Mouse (Mus musculus) embryonic facial prominence, embryonic 15.5 days (tissue): Measurements from ENCODE around the gene Clec2h. TPM values are rescaled to one million over a fixed set of nuclear protein-coding genes. Genes with fewer than 3 reads are reported as not detected.
"Not testable (repeated sequence)": the region's sequence is repeated elsewhere in the genome, so short reads cannot be mapped to it uniquely, and the experiment has no call there.

Experiments
- ATAC-seq: fragments of 200-750 bp; cut with Nextera tagmentation; 2 replicates; pipeline ENCODE4 v1.8.0; 2017; ENCODE audit warnings: low read depth, moderate TSS enrichment; ENCODE audit not compliant: insufficient number of reproducible peaks, low FRiP score, low TSS enrichment
- H3K27ac ChIP-seq: fragments of 300-500 bp; sonication (generic); replicated peaks from 2 replicates; pipeline ENCODE4 v1.5.1; 2015; ENCODE audit warnings: mild to moderate bottlenecking, inconsistent platforms
- H3K27me3 ChIP-seq: fragments of 300-500 bp; sonication (generic); 2 replicates; pipeline ENCODE4 v1.6.1; 2015; ENCODE audit warnings: inconsistent platforms
- H3K36me3 ChIP-seq: fragments of 300-500 bp; sonication (generic); 2 replicates; pipeline ENCODE4 v1.6.1; 2015; ENCODE audit warnings: mild to moderate bottlenecking, inconsistent platforms
- H3K4me1 ChIP-seq: fragments of 300-500 bp; sonication (generic); 2 replicates; pipeline ENCODE4 v1.6.1; 2015; ENCODE audit warnings: inconsistent platforms
- H3K4me2 ChIP-seq: fragments of 300-500 bp; sonication (generic); replicated peaks from 2 replicates; pipeline ENCODE4 v1.6.1; 2015; ENCODE audit warnings: mild to moderate bottlenecking, inconsistent platforms
- H3K4me3 ChIP-seq: fragments of 300-500 bp; sonication (generic); replicated peaks from 2 replicates; pipeline ENCODE4 v1.5.1; 2015; ENCODE audit warnings: mild to moderate bottlenecking, inconsistent platforms
- H3K9ac ChIP-seq: fragments of 300-500 bp; sonication (generic); 2 replicates; pipeline ENCODE4 v1.6.1; 2015; ENCODE audit warnings: inconsistent platforms
- H3K9me3 ChIP-seq: fragments of 300-500 bp; sonication (generic); replicated peaks from 2 replicates; pipeline ENCODE4 v1.6.1; 2016; ENCODE audit warnings: inconsistent platforms
- WGBS: fragments of 180-500 bp; shearing (Covaris S2); methylation state at CpG from one replicate; pipeline ENCODE4 v1.1.7; 2015; 5-methylcytosine and 5-hydroxymethylcytosine counted together
- polyA plus RNA-seq: library from polyadenylated mRNA; unstranded; fragments of >200 nt; fragmentation: Nextera tagmentation; extraction: Ambion mirVana; gene quantifications from 2 replicates; pipeline ENCODE4 v1.2.1, GENCODE M21; 2015

The Clec2h gene
- not detected in 2 replicates for polyA plus RNA-seq

DNA sequence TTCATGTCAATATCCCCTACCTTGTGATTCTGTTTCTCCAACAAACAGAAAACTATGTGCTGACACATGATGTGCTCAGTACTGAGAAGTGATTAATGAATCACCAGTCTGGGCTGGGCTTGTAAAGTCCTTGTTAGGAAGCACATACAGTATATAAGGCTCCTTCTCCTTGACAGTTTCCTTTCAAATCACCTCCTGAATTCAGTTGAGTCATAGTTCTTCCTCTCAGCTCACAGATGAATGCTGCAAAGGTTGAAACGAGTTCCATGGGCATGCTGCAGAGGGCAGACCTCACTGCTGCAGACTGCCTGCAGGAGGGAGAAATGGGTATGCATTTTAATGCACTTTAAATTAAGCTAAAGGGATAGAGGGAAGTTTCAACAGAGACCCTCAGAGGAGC lies at the start of gene Clec2h:
TSS of gene Clec2h (plus strand) at position 180 of the 400 bp plus-strand sequence.
- ATAC-seq, result no peak
- Histone ChIP-seq H3K27ac (no peak within 1 kb of the TSS), H3K4me3 (no peak within 1 kb of the TSS), H3K4me2 (no peak within 1 kb of the TSS), H3K36me3 (no peaks in the 10 kb centered on the region), H3K9me3 (no peaks in the 10 kb centered on the region), H3K9ac (no peak within 1 kb of the TSS), H3K27me3 (no peaks in the 10 kb centered on the region), H3K4me1 (no peaks in the 10 kb centered on the region)
- WGBS, result 7% methylated on average over 1 of the region's 1 CpGs

DNA sequence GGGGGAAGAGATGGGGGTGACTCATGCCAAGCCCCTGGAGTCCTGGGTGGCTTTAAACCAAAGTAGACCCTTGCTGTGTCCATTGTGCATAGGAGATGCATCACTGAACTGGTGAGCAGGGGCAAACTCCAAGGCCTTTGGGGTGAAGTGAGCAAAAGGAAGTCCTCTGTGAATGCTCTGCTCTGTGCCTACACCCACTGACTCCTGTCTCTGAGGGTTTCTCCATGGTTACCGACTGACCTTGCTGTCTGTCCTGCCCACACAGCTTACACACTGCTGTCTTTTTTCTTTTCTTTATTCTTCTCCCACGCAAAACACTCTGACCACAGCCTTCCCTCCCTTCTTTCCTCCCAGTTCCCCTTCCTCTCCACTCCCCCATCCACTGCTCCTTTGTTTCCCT lies 39.5 kb upstream of the Clec2h start:
- Histone ChIP-seq H3K4me3 (no peak overlapping the region), H3K27ac (no peak overlapping the region), H3K9ac (no peak overlapping the region), H3K9me3 (no peaks in the 10 kb centered on the region), H3K4me2 (no peak overlapping the region), H3K4me1 (no peaks in the 10 kb centered on the region), H3K36me3 (no peaks in the 10 kb centered on the region), H3K27me3 (no peaks in the 10 kb centered on the region)
- 76% methylated on average over 2 of the region's 2 CpGs for WGBS
- ATAC-seq, result no peak

DNA sequence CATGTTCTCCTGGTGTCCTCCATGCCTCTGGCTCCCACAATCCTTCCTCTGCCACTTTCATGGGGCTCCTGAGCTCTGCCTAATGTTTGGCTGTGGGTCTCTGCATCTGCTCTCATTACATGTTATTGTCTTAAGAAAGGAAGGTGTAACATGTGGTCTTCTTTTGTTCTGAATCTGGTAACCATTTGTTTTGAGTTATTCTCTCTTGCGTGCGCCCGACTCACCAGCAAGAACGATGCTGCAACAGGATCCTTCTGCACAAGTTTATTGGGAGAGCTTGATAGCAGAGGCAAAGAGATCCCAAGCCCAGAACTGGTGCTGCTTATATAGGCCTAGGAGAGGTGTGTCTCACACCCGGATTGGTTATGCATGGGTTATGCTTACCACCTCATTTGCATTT lies 38.8 kb upstream of the Clec2h start, which contains the start of gene Klrb1a:
TSS of gene Klrb1a (minus strand) at position 101 of the 400 bp plus-strand sequence.
- 86% methylated on average over 5 of the region's 5 CpGs for WGBS
- not testable (repeated sequence) for ATAC-seq, H3K4me1 ChIP-seq, H3K36me3 ChIP-seq, H3K9ac ChIP-seq, H3K9me3 ChIP-seq, H3K4me3 ChIP-seq, H3K27me3 ChIP-seq, H3K4me2 ChIP-seq, H3K27ac ChIP-seq

DNA sequence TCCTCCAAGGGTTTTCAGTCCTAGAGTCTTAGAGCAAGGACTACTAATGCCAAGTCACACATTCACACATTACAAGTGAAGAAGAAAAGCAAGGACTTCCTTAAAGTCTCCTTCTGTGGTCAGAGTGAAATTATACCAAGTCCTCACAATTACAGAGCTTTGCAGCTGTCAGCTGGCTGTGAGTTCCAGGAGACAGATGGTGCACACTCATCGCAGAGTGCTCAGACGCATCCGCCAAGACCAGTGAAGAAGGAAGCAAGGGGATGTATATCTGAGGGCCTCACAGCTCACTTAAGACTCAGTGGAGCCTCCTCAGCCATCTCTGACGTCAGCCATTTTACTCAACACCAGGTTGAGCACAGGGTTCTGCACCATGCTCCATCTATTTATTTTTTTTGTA lies 37.8 kb upstream of the Clec2h start:
- ATAC-seq, result no peak
- H3K9ac ChIP-seq, result no peak overlapping the region
- H3K36me3 ChIP-seq, result no peaks in the 10 kb centered on the region
- no peaks in the 10 kb centered on the region for H3K27me3 ChIP-seq
- H3K4me1 ChIP-seq, result no peaks in the 10 kb centered on the region
- H3K9me3 ChIP-seq, result no peaks in the 10 kb centered on the region
- no peak overlapping the region for H3K27ac ChIP-seq
- no peak overlapping the region for H3K4me2 ChIP-seq
- WGBS, result 84% methylated on average over 4 of the region's 4 CpGs
- H3K4me3 ChIP-seq, result no peak overlapping the region

DNA sequence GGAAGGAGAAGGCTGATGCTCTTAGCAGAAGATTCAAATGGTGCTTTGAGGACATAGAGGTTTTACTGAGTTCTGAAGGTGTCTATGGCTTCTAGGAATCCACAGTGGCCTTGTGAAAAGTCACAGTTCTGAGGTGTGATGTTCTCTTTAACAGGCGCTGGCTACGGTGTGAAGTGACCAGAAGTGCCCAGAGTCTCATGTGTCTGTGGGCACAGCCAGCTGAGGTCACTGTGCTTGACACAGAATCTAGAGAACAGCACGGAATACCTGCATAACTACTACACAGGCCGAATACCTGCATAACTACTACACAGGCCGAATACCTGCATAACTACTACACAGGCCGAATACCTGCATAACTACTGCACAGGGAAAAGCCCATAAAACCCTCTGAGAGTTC lies 36.9 kb upstream of the Clec2h start:
- H3K36me3 ChIP-seq, H3K4me2 ChIP-seq: not testable (repeated sequence)
- 88% methylated on average over 6 of the region's 6 CpGs for WGBS

DNA sequence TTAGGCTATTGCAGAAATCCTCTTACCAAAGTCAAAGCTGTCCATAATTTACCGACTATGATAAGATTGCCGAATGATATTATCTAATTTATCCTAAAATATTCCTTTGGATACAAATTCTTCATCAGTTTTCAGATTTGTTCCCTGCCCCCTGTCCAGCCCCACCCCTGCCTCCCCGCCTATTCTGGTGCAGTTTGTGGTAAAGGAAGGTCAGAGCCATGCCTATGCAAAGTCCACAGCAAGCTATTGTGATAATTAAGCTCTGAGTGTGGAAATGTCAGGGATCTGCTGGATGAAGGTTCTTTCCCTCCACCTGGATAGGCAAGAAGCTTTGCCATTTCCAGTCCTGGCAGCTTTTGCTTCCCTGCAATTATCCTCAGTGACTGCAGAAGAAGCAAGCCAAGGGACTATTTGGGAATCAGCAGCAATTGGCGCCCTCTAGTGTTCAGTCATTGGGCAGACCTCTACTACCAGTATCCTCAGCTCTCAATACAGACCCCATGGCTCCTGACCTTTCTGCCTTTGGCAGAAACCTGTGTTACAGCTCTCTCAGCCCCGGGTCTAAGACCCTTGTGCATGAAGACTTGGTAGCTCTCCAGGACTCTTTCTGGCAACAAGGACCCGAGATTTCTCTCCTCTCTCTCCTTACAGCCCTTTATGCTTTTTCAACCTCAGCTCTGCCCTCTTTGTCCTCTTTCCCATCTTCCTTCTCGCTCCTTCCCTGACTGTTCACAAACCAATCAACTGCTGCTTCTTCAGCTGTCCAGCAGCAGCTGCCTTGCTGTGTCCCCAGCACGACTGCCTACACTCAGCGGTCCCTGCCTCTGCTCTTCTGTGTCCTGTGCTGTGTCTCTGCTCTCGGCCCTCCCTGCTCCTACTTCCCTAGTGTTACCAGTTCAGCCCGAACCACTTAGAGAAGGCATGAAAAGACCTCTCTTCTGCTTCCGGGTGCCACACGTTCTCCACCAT lies 32.1 kb upstream of the Clec2h start:
- H3K27ac ChIP-seq, H3K27me3 ChIP-seq, H3K4me2 ChIP-seq, H3K4me1 ChIP-seq, H3K9me3 ChIP-seq, H3K36me3 ChIP-seq, ATAC-seq, H3K4me3 ChIP-seq, H3K9ac ChIP-seq: not testable (repeated sequence)
- 54% methylated on average over 13 of the region's 13 CpGs for WGBS

More for the DNA sequence above, 36.9 kb upstream of the Clec2h start:
- not testable (repeated sequence) for H3K27ac ChIP-seq, H3K9ac ChIP-seq, H3K27me3 ChIP-seq, H3K4me3 ChIP-seq, ATAC-seq, H3K9me3 ChIP-seq, H3K4me1 ChIP-seq

DNA sequence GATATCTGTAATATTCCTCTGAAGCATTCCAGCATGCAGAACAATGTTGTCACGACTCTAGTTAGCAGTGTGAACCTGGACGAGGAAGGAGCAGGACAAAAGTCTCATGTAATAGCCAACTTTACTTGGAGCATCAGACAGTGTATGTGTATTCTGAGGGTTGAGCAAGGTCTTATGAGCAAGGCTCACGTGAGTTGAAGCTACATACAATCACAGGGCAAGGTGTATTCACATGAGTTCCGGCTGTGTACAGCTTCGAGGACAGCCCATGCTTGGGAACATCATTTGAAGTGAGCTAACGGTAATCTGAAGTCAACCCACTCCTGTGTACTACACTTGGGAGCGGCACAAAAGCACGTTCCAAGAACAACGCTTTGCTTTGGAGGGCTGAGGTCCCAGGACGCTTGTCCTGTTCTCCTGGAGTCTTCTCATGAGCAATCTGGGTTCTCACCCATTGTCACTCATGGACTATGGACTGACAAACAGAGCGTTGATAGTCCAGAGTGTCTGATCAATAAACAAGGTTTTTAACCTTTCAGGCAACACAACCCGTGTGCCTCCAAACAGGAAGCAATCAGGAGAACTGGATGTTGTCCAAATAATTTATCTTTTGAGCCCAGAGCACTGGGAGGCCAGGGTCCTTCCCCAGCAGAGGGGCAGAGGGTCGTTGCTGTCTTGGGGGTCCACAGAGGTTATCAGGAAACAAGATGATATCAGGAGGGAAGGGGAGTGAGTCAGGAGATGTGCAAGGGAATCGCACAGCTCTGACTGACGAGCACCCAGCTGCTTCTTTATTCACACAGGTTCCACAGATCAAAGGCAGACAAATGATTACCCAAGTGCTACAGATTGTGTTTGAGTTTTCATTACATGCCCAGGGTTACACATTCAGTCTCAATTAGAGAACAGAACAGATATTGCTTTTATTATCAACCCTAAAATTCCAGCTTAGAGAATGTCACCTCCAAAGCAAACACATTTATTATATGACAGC lies 31.0 kb upstream of the Clec2h start:
- not testable (repeated sequence) for H3K27me3 ChIP-seq, H3K4me1 ChIP-seq, H3K9me3 ChIP-seq, H3K36me3 ChIP-seq, H3K4me3 ChIP-seq, H3K9ac ChIP-seq, H3K27ac ChIP-seq, ATAC-seq, H3K4me2 ChIP-seq
- WGBS, result 74% methylated on average over 15 of the region's 15 CpGs

DNA sequence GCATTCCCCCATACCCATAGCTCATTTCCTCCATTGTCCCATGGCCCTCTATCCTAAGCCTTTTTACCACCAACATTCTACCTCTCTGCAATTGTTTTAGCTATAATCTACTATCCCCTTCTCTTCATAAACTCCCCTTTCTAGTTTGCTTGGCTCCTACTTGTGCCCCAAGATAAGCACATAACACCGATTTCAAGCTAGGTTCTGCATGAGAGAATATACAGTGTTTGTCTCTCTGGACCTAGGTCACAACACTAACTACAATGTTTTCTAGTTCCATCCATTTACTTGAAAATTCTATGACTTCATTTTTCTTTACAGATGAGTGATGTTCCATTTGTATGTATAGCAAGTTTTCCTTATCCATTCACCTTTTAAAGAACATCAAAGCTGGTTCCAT lies 21.5 kb upstream of the Clec2h start:
- Histone ChIP-seq H3K36me3 (no peaks in the 10 kb centered on the region), H3K9me3 (no peaks in the 10 kb centered on the region), H3K4me1 (no peaks in the 10 kb centered on the region), H3K4me2 (no peak overlapping the region), H3K9ac (no peak overlapping the region), H3K27ac (no peak overlapping the region), H3K4me3 (no peak overlapping the region), H3K27me3 (no peaks in the 10 kb centered on the region)
- no peak for ATAC-seq
- WGBS, result 91% methylated on average over 1 of the region's 1 CpGs

DNA sequence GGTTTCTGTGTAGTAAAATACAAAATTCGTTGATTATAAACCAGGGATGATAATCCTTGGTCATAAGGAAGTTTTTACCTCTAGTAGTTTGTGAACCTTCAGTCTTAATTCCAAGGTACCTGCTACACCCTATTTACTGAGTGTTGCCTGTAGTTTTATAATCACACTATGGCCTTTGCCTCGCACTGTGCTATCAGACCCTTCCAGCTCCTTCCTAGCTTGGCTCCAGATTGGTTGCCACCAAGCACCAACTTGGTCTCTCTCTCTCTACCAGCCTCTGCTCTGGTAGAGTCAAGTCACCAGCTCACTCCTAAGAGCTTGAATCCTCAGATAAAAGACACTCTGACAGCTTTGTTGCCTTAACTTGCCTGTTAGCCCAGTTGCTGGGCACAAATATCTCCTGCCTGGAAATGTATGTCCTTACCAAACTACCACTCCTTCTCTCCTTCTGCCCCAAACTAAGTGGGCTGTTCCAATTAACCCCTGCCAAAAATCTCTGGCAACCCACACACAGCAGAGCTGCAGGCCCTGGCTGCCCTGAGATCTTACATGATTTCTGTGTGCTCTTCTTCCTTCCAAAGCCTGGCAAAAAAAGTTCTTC lies 21.0 kb upstream of the Clec2h start:
- no peak overlapping the region for H3K4me2 ChIP-seq
- H3K27ac ChIP-seq, result no peak overlapping the region
- ATAC-seq, result no peak
- no peaks in the 10 kb centered on the region for H3K27me3 ChIP-seq
- H3K4me1 ChIP-seq, result no peaks in the 10 kb centered on the region
- 73% methylated on average over 2 of the region's 2 CpGs for WGBS
- no peaks in the 10 kb centered on the region for H3K36me3 ChIP-seq
- no peaks in the 10 kb centered on the region for H3K9me3 ChIP-seq
- H3K9ac ChIP-seq, result no peak overlapping the region
- H3K4me3 ChIP-seq, result no peak overlapping the region

DNA sequence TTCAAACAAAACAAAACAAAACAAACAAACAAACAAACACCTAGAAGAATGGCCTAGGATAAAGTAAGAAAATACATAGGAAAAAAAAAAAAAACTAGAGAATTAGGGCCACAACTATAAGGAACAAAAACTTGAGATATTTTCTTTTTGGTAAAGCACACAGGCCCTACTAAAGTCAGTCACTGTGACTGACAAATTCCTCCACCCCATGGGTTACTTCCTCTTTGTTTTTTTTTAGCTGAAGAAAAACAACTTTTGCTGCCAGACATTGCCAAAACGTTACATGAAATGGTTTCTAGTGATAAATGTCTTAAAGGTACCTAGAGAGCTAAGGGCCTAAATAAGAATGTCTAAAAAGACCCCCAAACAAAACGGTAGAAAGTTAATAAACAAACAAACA lies 18.2 kb upstream of the Clec2h start:
- Histone ChIP-seq H3K36me3 (no peaks in the 10 kb centered on the region), H3K9me3 (no peaks in the 10 kb centered on the region), H3K27ac (no peak overlapping the region), H3K4me1 (no peaks in the 10 kb centered on the region), H3K9ac (no peak overlapping the region), H3K4me2 (no peak overlapping the region), H3K27me3 (no peaks in the 10 kb centered on the region), H3K4me3 (no peak overlapping the region)
- ATAC-seq, result no peak
- WGBS, result 59% methylated on average over 2 of the region's 2 CpGs

DNA sequence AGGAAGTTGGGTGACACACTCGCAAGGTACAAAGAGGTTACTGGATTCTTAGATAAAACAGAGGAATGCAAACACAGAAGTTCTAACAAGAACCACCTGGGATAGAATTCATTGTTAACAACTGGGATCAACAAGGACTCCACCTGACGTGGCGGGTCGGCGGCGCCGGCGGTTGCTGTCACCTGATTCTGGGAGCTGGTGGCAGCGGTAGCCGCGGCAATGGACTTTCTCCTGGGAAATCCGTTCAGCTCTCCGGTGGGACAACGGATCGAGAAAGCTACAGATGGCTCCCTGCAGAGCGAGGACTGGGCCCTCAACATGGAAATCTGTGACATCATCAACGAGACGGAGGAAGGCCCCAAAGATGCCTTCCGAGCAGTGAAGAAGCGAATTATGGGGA lies 17.5 kb upstream of the Clec2h start:
- not testable (repeated sequence) for ATAC-seq
- WGBS, result 93% methylated on average over 20 of the region's 20 CpGs

More for the DNA sequence above, 17.5 kb upstream of the Clec2h start:
- H3K4me1 ChIP-seq, H3K27me3 ChIP-seq, H3K4me3 ChIP-seq, H3K27ac ChIP-seq, H3K4me2 ChIP-seq, H3K36me3 ChIP-seq, H3K9me3 ChIP-seq, H3K9ac ChIP-seq: not testable (repeated sequence)
